Mouse (Mus musculus) urinary bladder, adult 2 months (tissue): ENCODE data around the gene Sbno2. TPM values are rescaled to one million over a fixed set of nuclear protein-coding genes. Genes with fewer than 3 reads are reported as not detected.
A peak's percentile ranks its signal among the peaks of the same experiment; 100 is the strongest.

ENCODE experiments used
- DNase-seq: peaks from one replicate; pipeline ENCODE4 v3.0.0; 2022; ENCODE audit warnings: low spot score
- polyA plus RNA-seq: library from polyadenylated mRNA; depleted of rRNA; stranded (reverse); fragments of >200 nt; gene quantifications from 2 replicates; pipeline ENCODE4 v1.2.3, GENCODE M21; 2012

Sbno2 gene
- polyA plus RNA-seq, 1 experiment: 34.0 TPM

- DNase-seq: no peak
These were observed 18.7 kb upstream of the Sbno2 start for GRCm38 (mm10) chr10:80123932-80124562.

- no peak for DNase-seq
These were observed 16.3 kb upstream of the Sbno2 start for GRCm38 (mm10) chr10:80121639-80122038.

GRCm38 (mm10) chr10:80120146-80120545 lies 14.8 kb upstream of the Sbno2 start:
- DNase-seq: no peak

GRCm38 (mm10) chr10:80118552-80118951 lies 13.2 kb upstream of the Sbno2 start:
- no peak for DNase-seq

GRCm38 (mm10) chr10:80117736-80118135 lies 12.4 kb upstream of the Sbno2 start:
- DNase-seq: no peak

GRCm38 (mm10) chr10:80116927-80117691 lies 11.7 kb upstream of the Sbno2 start:
- no peak for DNase-seq

- no peak for DNase-seq
These were observed 11.2 kb upstream of the Sbno2 start for GRCm38 (mm10) chr10:80116563-80116926.

- no peak for DNase-seq
These were observed 10.6 kb upstream of the Sbno2 start for GRCm38 (mm10) chr10:80115944-80116335.

- DNase-seq: peak; percentile 93
These were observed 10.0 kb upstream of the Sbno2 start, which contains the start of gene Stk11 for GRCm38 (mm10) chr10:80115290-80115943. Gene Stk11 (plus strand): TSS chr10:80115803.

- DNase-seq: peak; percentile 81
These were observed 9.2 kb upstream of the Sbno2 start for GRCm38 (mm10) chr10:80114341-80115284.

GRCm38 (mm10) chr10:80107678-80108077 lies 2.3 kb upstream of the Sbno2 start:
- no peak for DNase-seq

- peak; percentile 54 for DNase-seq
These were observed 555 bp upstream of the Sbno2 start for GRCm38 (mm10) chr10:80105926-80106325.

GRCm38 (mm10) chr10:80104181-80104580 lies 1.2 kb downstream of the Sbno2 start:
- DNase-seq: no peak

- no peak for DNase-seq
These were observed 2.3 kb downstream of the Sbno2 start for GRCm38 (mm10) chr10:80103032-80103431.

- peak; percentile 76 for DNase-seq
These were observed 3.0 kb downstream of the Sbno2 start for GRCm38 (mm10) chr10:80102216-80102915.

GRCm38 (mm10) chr10:80100982-80101381 lies 4.4 kb downstream of the Sbno2 start:
- no peak for DNase-seq

- DNase-seq: no peak
These were observed 6.7 kb downstream of the Sbno2 start for GRCm38 (mm10) chr10:80098630-80099029.

- DNase-seq: no peak
These were observed 8.1 kb downstream of the Sbno2 start for GRCm38 (mm10) chr10:80097275-80097674.

- no peak for DNase-seq
These were observed 9.8 kb downstream of the Sbno2 start for GRCm38 (mm10) chr10:80095547-80095946.

- DNase-seq: no peak
These were observed 10.7 kb downstream of the Sbno2 start for GRCm38 (mm10) chr10:80094684-80095083.

- no peak for DNase-seq
These were observed 11.3 kb downstream of the Sbno2 start for GRCm38 (mm10) chr10:80094085-80094484.
